Mouse (Mus musculus) skeletal muscle tissue, adult 2 months (tissue): Measurements from ENCODE around the gene Capzb.
A peak's percentile ranks its signal among the peaks of the same experiment; 100 is the strongest.

Experiments used
- DNase-seq: peaks from one replicate; pipeline ENCODE4 v3.0.0-alpha.2; 2012; ENCODE audit warnings: low read depth, low spot score

Gene Capzb

GRCm38 (mm10) chr4:139179731-139180625 lies 12.7 kb upstream of the Capzb start:
- no peak for DNase-seq

- no peak for DNase-seq
Observed at GRCm38 (mm10) chr4:139182511-139182910, 10.2 kb upstream of the Capzb start.

- no peak for DNase-seq
Observed at GRCm38 (mm10) chr4:139185766-139186442, 6.8 kb upstream of the Capzb start.

- DNase-seq, result no peak
Observed at GRCm38 (mm10) chr4:139187930-139188329, 4.8 kb upstream of the Capzb start.

GRCm38 (mm10) chr4:139191605-139192498 lies 847 bp upstream of the Capzb start:
- no peak for DNase-seq

- DNase-seq, result no peak
Observed at GRCm38 (mm10) chr4:139193176-139194093, 736 bp downstream of the Capzb start.

GRCm38 (mm10) chr4:139195101-139195500 lies 2.4 kb downstream of the Capzb start:
- no peak for DNase-seq

- DNase-seq, result no peak
Observed at GRCm38 (mm10) chr4:139196464-139196863, 3.8 kb downstream of the Capzb start.

- no peak for DNase-seq
Observed at GRCm38 (mm10) chr4:139196949-139197348, 4.2 kb downstream of the Capzb start.

- no peak for DNase-seq
Observed at GRCm38 (mm10) chr4:139197453-139197852, 4.8 kb downstream of the Capzb start.

GRCm38 (mm10) chr4:139198004-139198689 lies 5.4 kb downstream of the Capzb start:
- peak; percentile 86 for DNase-seq

GRCm38 (mm10) chr4:139199126-139199525 lies 6.4 kb downstream of the Capzb start:
- DNase-seq, result no peak

- no peak for DNase-seq
Observed at GRCm38 (mm10) chr4:139199703-139200340, 7.1 kb downstream of the Capzb start.

GRCm38 (mm10) chr4:139200946-139201345 lies 8.2 kb downstream of the Capzb start:
- DNase-seq, result no peak

GRCm38 (mm10) chr4:139202556-139202955 lies 9.9 kb downstream of the Capzb start:
- DNase-seq, result no peak

GRCm38 (mm10) chr4:139203381-139203780 lies 10.7 kb downstream of the Capzb start:
- DNase-seq, result no peak

- no peak for DNase-seq
Observed at GRCm38 (mm10) chr4:139205842-139206241, 13.1 kb downstream of the Capzb start.

- no peak for DNase-seq
Observed at GRCm38 (mm10) chr4:139206353-139207045, 13.8 kb downstream of the Capzb start.
